Mouse (Mus musculus): ENCODE data around the gene Adgrl2.

Adgrl2 gene

DNA sequence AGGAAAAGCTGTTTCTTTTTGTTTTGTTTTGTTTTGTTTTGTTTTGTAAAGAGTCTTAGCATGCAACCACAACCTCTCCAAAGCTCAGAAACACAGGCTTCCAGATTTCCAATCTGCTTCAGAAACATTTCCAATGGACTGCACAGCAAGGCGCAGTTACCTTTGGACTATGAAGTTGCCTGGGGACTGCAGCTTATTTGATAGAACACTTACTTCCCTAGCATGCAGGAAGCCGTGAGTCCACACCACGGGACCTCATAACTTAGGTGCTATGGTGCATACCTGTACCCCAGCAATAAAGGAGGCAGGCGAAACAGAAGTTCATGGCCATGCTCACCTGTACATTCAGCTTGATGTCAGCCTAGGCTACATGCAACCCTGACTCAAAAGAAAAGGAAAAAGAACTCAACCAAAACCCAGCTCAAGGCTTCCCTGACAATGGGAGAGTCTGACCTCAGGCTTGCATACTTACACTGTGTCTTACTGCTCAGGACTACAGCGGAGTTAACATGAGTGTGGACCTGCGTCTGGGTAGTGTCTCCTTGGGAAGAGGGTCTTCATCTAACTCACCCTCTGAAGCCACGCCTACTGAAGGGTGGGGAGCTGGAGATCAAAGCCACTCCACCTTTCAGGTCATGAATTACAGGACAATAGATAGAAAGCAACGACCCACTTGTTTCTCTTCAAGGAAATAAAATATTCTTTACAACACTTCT is 91.7 kb downstream of the Adgrl2 start:
- in situ Hi-C loops (cut with MboI; ENCODE audit: low pct_unique_long_range_greater_than_20kb in 1 of 2, low sequenced_read_pairs in 2 of 2, unreplicated experiment in 1 of 2): no loop called here

DNA sequence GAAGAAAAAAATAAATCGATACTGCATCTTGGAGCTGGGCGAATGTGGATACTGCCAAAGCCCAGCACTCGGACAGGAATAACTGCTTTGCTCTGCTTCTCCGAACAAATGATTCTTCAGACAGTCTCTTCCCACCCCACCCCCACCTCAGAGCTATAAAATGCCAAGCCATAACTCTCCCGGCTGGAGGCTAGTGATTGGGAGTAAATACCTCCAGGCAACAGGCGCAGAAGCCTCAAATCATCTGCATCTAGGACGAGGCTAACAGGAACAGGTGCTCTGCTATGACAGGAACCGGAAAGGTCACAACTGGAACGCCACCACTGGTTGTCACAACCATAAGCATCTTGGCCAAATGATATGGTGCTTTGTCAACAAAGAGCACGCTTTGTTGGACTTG is 94.1 kb downstream of the Adgrl2 start:
- in situ Hi-C loops (cut with MboI; ENCODE audit: low pct_unique_long_range_greater_than_20kb in 1 of 2, low sequenced_read_pairs in 2 of 2, unreplicated experiment in 1 of 2): no loop called here

DNA sequence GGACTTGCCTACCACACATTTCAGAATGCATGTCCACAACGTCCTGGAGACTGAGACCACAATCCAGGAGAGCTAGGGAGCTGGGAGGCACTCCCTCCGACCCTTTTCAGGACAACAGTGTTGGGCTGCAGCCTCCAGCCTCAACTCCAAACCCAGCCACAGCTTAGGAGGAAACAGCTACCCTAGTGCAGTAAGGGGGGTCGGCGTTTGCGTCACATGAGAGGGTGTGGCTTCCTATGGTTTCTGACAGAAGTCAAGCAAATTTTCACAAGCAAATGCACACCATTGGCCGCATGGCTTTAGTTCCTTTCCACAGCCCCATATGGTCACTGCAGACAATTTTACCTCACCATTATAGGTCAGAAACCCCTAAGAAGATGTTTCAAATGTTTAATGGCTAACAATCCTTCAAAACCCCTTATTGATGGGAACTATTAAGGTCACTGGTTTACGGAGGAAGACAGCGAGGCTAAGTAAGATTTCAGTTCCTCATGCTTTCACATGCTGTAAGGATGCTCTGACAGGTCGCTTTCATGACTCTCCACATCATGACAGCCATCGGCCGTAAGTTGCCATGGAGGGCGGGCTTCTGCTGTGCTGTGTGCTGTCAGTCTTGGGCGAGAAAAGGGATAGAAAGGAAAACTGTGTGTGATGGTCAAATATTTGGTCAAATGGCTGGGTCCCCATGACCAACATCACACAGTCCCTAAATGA is 94.8 kb downstream of the Adgrl2 start:
- in situ Hi-C loops (cut with MboI; ENCODE audit: low pct_unique_long_range_greater_than_20kb in 1 of 2, low sequenced_read_pairs in 2 of 2, unreplicated experiment in 1 of 2): no loop called here

DNA sequence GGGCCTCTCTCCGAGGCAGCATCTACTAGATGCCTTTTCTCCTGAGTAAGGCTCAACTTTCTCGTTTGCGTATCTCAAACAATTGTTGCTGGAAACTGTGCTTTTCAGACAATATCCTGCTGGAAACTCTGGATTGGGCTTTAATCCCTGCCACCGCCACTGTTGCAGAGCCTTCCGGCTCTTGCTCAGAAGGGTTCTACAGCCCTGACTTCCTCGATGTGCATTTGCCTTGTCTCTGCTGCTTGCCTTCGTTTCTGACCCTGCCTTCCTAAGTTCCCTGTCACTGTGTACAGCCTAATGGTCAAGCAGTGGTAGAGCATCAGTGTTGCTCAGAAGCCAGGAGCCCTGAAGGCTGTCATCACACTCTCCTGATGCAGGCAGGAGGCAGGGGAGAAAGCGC is 95.5 kb downstream of the Adgrl2 start:
- in situ Hi-C loops (cut with MboI; ENCODE audit: low pct_unique_long_range_greater_than_20kb in 1 of 2, low sequenced_read_pairs in 2 of 2, unreplicated experiment in 1 of 2): no loop called here

DNA sequence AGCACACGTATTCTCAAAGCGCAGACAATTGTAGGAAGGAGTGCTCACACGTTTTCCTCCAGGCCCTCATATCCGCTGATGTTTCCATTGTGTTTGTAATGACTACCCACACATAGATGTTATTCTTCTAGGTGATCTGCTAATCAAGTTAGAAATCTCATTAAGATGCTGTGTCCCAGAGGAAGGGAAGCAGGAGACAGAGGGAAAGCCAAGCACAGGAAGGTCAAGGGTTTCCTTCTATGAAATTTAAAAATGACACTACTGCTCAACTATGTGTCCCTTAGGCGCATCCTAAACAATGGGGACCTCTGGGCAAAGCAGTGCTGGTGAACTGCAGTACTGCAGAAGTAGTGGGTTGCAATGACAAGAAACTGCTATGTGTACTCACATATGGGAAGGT is 102.5 kb downstream of the Adgrl2 start:
- in situ Hi-C loops (cut with MboI; ENCODE audit: low pct_unique_long_range_greater_than_20kb in 1 of 2, low sequenced_read_pairs in 2 of 2, unreplicated experiment in 1 of 2): no loop called here

DNA sequence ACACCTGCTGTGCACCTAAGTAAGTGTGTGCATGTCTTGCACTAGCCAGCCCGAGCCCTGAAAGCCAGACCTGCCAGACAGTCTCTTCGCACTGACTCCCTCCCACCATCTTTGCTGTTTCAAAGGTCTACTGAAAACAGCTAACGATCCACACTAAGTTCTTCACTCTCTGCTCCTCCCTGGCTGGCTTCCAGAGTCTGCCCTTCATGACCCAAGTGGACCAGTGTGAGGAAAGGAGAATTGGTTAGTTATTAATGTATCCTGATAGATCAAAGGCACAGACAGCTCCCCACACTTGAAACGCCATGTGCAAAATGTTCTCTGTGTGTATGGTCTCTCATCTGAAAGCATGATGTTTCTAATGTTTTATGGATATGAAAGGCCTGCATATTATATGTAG is 103.4 kb downstream of the Adgrl2 start:
- in situ Hi-C loops (cut with MboI; ENCODE audit: low pct_unique_long_range_greater_than_20kb in 1 of 2, low sequenced_read_pairs in 2 of 2, unreplicated experiment in 1 of 2): no loop called here

DNA sequence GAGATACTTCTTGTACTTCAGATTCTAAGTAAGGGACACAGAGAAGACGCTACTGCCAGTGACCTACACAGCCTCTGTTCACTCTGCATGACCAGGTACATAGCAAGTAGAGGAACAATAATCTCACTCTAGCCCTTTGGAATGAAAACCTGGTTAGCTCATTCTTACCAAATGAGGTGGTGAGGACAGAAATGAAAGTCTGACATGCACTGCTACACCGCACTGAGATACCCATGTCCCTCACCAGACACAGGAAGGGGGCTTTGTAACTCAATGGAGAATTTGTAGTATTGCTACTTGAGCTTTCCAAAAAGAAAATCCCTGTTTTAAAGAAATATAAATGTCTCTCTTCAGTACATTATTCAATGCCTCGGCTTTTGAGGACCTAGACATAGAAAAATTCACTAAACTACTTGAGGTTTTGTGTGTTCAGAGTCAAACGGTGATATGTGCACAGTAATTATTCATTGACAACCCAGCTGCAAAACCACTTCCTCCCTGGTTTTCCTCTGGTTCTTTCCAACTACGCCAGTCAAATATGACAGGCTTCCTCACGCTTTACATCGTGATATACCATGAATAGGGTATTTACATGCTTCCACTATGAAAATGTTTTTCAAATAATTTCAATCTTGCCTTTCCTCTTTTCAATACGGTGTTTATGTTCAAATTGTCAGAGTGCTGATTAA is 104.2 kb downstream of the Adgrl2 start:
- in situ Hi-C loops (cut with MboI; ENCODE audit: low pct_unique_long_range_greater_than_20kb in 1 of 2, low sequenced_read_pairs in 2 of 2, unreplicated experiment in 1 of 2): no loop called here

DNA sequence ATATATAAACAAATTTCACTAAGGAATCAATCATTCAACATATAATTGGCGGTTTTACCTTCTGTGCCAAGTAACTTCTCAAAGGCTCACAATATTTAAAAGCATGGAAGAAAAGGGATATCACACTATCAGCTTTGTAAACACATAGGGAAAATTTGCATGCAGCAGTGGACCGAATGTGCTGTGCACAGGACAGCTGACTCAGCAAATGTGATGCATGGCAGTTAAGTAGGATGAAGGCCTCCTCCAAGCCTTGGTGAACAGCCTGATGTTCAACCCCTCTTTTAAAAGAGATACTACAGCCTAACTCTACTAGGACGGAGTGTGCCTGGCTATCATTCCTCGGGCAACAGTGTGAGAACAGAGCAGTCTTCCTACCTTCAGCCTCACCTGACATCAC is 105.2 kb downstream of the Adgrl2 start:
- in situ Hi-C loops (cut with MboI; ENCODE audit: low pct_unique_long_range_greater_than_20kb in 1 of 2, low sequenced_read_pairs in 2 of 2, unreplicated experiment in 1 of 2): no loop called here

DNA sequence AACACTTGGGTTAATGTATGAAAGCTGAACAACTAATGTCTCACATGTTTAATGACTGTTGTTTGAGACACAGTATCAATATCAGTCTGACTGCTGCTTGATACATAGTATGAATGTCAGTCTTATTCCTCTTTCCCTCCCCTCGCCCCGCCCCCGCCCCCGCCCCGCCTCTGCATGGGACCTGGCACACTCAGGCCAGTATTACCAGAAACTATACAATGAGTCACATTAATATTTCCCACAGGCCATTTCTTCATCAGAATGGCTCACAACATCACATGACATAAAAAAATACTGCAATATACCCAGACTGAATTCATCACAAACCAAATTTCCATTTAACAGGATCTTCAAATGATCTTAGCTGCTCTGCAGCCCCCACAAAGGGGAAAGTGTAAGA is 108.9 kb downstream of the Adgrl2 start:
- in situ Hi-C loops (cut with MboI; ENCODE audit: low pct_unique_long_range_greater_than_20kb in 1 of 2, low sequenced_read_pairs in 2 of 2, unreplicated experiment in 1 of 2): no loop called here

DNA sequence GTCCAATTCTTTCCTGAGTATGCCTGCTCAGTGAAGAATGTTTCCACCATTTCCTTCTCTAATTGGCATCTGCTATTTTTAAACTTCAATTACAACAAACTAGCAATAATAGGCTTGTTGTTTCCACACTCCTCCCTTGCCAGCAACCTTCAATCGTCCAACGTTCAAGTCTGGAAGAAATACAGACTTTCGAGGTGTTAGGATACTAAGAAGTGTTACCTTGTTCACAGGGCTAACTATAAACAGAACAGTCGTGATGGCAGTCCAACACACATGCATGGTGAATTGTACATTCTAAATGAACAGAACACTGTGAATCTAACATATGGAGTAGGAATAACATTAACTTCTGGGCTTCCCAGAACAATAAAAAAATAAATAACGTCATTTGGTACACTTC is 117.8 kb downstream of the Adgrl2 start:
- in situ Hi-C loops (cut with MboI; ENCODE audit: low pct_unique_long_range_greater_than_20kb in 1 of 2, low sequenced_read_pairs in 2 of 2, unreplicated experiment in 1 of 2): no loop called here

DNA sequence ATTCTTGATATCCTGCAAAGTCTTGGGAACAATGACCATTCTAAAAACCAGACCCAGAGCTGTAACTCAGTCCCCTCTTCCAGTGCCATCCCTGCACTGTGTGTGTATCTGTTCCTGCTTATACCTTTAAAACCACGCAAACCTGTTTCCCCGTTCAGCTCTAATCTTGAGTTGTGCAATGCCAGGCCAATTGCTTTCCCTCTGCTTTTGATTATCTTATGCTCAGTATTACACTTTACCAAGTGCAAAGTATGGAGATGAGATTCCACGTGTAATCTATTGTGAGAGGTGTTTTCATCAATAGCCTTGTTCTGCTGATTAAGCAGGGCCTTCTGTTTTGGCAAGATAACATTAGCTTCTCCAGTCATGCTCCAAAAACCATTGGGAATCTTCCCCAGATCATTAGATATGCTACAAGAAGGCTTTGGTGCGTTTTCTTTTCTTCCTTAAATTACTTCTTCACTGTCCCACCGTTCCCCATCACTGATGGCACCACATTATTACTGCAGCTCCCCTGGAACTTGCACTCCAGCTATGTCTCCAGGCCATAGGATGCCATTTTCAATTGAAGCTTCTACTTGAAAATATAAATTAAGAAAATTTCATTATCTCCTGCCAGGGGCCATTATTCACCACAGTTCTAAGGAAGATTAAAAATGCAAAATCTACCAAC is 118.4 kb downstream of the Adgrl2 start:
- in situ Hi-C loops (cut with MboI; ENCODE audit: low pct_unique_long_range_greater_than_20kb in 1 of 2, low sequenced_read_pairs in 2 of 2, unreplicated experiment in 1 of 2): no loop called here

DNA sequence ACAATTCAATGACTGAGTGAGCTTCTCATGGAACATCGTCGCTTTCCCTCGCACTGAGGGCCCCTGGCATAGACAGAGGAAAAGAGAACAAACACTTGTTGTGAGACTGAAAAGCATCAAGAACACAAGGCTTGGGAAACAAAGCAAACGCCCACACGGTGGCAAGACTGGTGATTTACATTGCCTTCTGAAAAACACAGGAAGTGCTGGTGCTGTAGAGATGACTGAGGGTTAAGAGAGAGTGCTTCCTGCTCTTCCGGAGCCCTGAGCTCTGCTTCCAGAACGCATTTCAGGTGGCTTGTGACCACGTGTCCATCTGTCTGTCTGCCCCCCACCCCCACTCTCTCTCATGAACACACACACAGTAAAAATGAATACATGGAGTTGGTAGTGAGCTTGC is 122.7 kb downstream of the Adgrl2 start:
- in situ Hi-C loops (cut with MboI; ENCODE audit: low pct_unique_long_range_greater_than_20kb in 1 of 2, low sequenced_read_pairs in 2 of 2, unreplicated experiment in 1 of 2): no loop called here

DNA sequence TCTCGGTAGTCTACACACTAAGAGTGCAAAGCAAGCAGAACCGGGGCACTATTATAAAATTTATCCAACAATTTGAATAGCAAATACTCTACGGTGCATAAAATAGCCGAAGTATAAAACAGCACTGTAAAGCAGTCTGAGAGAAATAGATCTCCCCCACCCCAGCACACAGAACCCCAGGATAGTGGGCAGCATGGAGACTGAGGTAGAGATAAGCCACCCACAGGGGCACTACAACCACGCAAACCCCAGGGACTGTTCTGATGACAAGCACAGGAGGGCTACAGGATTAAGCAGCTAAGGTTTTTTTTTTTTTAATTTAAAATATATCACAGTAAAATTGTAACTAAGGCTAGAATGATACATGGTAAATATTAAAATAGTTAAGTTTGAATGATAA is 123.7 kb downstream of the Adgrl2 start:
- in situ Hi-C loops (cut with MboI; ENCODE audit: low pct_unique_long_range_greater_than_20kb in 1 of 2, low sequenced_read_pairs in 2 of 2, unreplicated experiment in 1 of 2): no loop called here

DNA sequence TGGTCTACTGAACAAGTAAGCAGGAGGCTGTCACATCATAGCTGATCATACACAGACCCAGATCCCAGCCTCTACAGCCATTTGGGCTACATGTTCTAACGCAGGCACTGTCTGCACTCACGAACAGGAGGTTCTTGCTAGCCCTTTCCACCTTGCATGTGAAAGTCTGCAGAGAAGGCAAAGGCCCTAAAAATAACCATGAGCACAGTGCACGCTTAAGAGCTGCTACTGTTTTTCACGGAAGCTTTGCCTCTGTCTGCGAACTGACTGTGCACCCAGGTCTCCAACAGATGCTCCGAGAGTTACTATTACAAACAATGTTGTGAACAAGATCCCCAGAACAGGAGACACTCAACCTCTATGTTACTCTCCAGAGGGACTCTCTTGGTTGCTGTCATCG is 124.3 kb downstream of the Adgrl2 start:
- in situ Hi-C loops (cut with MboI; ENCODE audit: low pct_unique_long_range_greater_than_20kb in 1 of 2, low sequenced_read_pairs in 2 of 2, unreplicated experiment in 1 of 2): no loop called here

DNA sequence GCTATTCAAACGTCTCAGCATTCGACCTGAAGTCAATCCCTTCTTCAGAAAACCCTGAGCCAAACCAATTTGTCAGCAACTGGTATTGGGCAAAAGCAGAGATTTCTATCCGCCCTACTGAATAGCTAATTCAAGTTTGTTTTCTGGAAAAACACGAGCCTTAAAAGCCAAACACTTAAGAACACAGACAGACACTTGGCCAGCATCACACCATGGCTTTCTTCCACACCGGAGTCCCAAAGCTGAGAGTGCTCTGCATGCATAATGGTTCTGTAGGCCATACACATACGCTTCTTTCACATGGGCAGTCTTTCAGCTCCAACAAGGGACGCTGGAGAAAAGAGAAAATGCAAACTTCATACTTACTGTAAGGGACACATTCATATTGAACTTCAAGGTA is 125.1 kb downstream of the Adgrl2 start:
- in situ Hi-C loops (cut with MboI; ENCODE audit: low pct_unique_long_range_greater_than_20kb in 1 of 2, low sequenced_read_pairs in 2 of 2, unreplicated experiment in 1 of 2): no loop called here

DNA sequence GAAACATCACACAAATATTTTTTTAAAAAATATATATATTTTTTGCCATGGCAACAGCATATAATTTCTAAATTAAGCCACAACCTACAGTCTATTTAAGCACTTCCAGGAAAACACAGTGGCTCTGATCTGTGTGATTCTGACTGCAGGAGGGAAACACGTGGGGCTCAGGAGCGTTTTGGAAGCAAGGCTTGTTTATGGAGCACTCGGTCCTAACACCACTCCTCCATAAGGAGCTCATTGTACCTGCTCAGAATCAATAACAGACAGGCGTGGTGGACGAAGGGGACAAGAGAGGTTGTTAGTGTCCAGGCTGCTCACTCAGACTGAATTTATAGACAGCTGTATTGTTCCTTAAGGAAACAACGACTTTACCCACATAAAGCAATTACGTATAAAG is 128.5 kb downstream of the Adgrl2 start:
- in situ Hi-C loops (cut with MboI; ENCODE audit: low pct_unique_long_range_greater_than_20kb in 1 of 2, low sequenced_read_pairs in 2 of 2, unreplicated experiment in 1 of 2): no loop called here

DNA sequence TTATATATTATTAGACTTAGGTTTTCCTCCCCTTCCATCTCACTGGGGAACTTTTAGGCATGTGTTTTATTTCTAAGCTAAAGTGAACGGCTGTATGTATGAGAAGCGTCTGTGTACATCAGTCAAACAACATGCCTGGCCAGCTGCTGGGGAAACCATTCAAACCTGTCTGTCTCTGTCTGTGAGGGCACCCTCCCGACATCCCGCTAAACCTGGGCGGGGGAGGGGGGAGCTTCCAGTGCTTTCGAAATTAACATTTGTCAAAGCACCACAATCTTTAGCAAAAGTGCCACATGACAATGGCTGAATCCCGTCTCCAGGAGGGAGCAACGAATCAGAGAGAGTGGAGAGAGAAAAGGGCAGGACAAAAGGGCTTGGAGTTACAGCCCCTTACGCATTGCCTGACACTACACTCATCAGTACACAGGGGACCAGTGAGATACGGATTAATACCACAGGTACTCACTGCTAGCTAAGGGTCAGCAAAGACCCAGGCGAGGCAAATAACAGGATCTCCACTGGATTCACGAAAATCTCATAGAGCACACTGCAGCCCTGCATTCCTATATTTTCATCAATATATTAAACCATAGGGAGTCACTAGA is 135.9 kb downstream of the Adgrl2 start:
- in situ Hi-C loops (cut with MboI; ENCODE audit: low pct_unique_long_range_greater_than_20kb in 1 of 2, low sequenced_read_pairs in 2 of 2, unreplicated experiment in 1 of 2): no loop called here

DNA sequence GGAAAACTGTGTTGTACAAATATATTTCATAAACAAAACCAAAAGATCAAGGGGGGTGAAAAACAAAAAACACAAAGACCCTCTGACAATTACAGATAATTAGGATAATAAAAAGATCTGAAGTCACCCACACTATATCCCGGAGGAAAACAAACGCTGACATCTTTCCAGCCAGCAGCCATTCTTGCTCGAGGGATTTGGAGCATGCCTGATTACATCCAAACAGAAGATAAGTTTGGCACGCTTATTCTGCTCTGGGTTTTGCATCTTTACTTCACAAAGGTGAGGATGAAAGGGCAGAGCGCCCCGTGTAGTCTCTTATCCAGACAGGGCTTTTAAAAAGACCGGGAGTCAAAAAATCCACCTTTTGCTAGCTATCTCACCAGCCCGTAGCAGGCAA is 137.0 kb downstream of the Adgrl2 start:
- in situ Hi-C loops (cut with MboI; ENCODE audit: low pct_unique_long_range_greater_than_20kb in 1 of 2, low sequenced_read_pairs in 2 of 2, unreplicated experiment in 1 of 2): no loop called here

DNA sequence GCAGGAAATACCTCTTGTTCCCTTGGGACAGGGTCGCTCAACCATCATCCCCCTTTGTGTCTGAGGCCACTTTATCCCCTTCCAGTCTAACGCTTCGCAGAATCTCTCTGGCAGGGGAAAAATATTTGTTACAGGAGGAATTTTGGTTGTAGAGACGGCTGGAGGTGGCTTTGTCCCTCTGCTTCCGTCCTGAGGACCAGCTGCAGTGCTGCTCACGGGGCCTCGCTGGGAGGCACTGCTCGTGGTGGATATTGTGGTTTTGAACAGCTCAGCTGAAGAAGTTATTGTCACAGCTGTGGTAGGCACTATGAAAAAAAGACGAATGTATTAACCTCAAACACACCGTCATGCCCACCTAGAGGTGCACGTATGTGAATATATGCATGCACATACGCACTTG is 137.8 kb downstream of the Adgrl2 start:
- in situ Hi-C loops (cut with MboI; ENCODE audit: low pct_unique_long_range_greater_than_20kb in 1 of 2, low sequenced_read_pairs in 2 of 2, unreplicated experiment in 1 of 2): no loop called here
